Mouse (Mus musculus) liver, embryonic 14.5 days (tissue): ENCODE measurements around the gene Cracr2b.

Experiments
- CTCF ChIP-seq: IDR thresholded peaks from 2 replicates; pipeline ENCODE4 v1.5.1; 2016; ENCODE audit warnings: antibody characterized with exemption, low read depth, control low read depth
- EP300 ChIP-seq: IDR thresholded peaks from 2 replicates; pipeline ENCODE4 v1.6.1; 2016; ENCODE audit warnings: antibody characterized with exemption, low read depth

DNA sequence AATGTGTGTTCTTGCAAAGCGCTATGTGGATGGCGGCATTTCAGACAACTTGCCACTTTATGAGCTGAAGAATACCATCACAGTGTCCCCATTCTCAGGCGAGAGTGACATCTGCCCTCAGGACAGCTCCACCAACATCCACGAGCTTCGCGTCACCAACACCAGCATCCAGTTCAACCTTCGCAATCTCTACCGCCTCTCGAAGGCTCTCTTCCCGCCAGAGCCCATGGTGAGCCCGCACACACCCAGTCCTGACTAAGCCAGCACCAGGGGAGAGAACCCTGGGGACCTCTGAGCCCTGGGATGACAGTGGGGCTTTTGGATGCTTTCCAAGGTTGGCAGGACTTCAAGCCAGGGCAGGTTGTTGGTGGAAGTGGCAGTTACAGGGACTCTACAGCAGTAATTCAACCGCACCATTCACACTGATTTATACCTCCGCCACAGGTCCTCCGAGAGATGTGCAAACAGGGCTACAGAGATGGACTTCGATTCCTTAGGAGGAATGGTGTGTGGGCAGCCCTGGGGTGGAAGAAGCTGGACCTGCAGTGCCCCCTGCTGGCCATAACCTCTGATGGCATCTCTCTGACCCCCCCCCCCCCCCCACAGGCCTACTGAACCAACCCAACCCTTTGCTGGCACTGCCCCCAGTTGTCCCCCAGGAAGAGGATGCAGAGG, 2.8 kb upstream of the Cracr2b start:
- peak; percentile 86 for TF ChIP-seq CTCF
- TF ChIP-seq EP300 = no peak
